Mouse (Mus musculus) heart, adult 2 months (tissue): ENCODE measurements at regions not wholly inside any gene's neighbourhood (a gene's known extent, or its start where the extent isn't known, plus 50 kb on each side); places are given as distances from the start of the nearest gene placed in this dataset.

Source experiments
- DNase-seq, 2 experiments: peaks; one replicate each; pipeline ENCODE4 v3.0.0; 2021
- H3K27ac ChIP-seq: fragments of 200-600 bp; 2 replicates; pipeline ENCODE4 v1.8.1; 2022
- H3K27me3 ChIP-seq: fragments of 200-500 bp; 2 replicates; pipeline ENCODE4 v1.6.1; 2012; ENCODE audit warnings: mild to moderate bottlenecking, low read length, inconsistent platforms, mixed read lengths; ENCODE audit not compliant: control insufficient read depth, insufficient read depth
- H3K36me3 ChIP-seq: fragments of 200-500 bp; 2 replicates; pipeline ENCODE4 v1.6.1; 2012; ENCODE audit warnings: low read length, inconsistent platforms; ENCODE audit not compliant: control insufficient read depth, insufficient read depth
- H3K4me1 ChIP-seq: fragments of 200-500 bp; 2 replicates; pipeline ENCODE4 v1.6.1; 2011; ENCODE audit warnings: low read length; ENCODE audit not compliant: control insufficient read depth, insufficient read depth
- H3K4me3 ChIP-seq: fragments of 200-600 bp; 2 replicates; pipeline ENCODE4 v1.8.1; 2022
- H3K79me2 ChIP-seq: fragments of 200-500 bp; replicated peaks from 2 replicates; pipeline ENCODE4 v1.6.1; 2012; ENCODE audit warnings: mild to moderate bottlenecking, inconsistent platforms, low read length, moderate library complexity, mixed read lengths; ENCODE audit not compliant: control insufficient read depth, insufficient read depth
- H3K9ac ChIP-seq: fragments of 200-500 bp; 2 replicates; pipeline ENCODE4 v1.6.1; 2012; ENCODE audit warnings: low read depth, mild to moderate bottlenecking, control low read depth, inconsistent platforms, low read length, mixed read lengths
- CTCF ChIP-seq: fragments of 200-600 bp; IDR thresholded peaks from 2 replicates; pipeline ENCODE4 v1.8.1; 2022; ENCODE audit warnings: antibody characterized with exemption, mild to moderate bottlenecking, moderate library complexity
- EP300 ChIP-seq: fragments of 200-500 bp; IDR thresholded peaks from 2 replicates; pipeline ENCODE4 v1.6.1; 2011; ENCODE audit warnings: low read depth, low read length, control low read depth; ENCODE audit not compliant: insufficient read depth
- POLR2A ChIP-seq: fragments of 200-500 bp; IDR thresholded peaks from 2 replicates; pipeline ENCODE4 v1.6.1; 2011; ENCODE audit warnings: mild to moderate bottlenecking, low read depth, low read length, control low read depth; ENCODE audit not compliant: insufficient read depth
- WGBS: fragments of 180-500 bp; shearing (Covaris S2); methylation state at CpG from one replicate; pipeline ENCODE4 v1.1.7; 2018; 5-methylcytosine and 5-hydroxymethylcytosine counted together
- intact Hi-C: fragments of 180-260 bp; cut with DNase I; formaldehyde crosslinking; loops from one replicate; pipeline ENCODE4 v1.15.1; 2025

DNA sequence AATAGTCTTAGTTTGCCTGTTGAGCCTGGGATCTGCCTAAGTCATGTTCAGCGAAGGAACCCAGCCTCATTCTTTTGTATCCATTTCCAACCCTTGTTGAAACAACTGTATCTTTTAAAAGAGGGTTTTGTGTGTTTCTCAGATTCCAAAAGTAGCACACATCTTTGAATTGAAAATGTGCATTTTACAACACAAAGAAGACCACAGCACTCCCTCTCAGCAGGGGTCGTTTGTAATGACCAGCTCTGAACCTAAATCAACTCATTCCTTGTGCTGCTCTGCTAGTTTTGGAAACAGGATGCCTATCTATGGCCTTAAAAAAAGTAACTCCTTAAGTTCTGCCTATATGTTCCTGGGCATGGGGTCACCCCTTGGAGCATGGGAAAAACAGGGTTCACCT lies 58.8 kb upstream of the Otos start:
- TF ChIP-seq POLR2A: no peak
- no peak for TF ChIP-seq EP300
- TF ChIP-seq CTCF: no peak
- Histone ChIP-seq H3K79me2 (no peaks in the 10 kb centered on the region), H3K4me1 (peaks cover 3% of the 10 kb centered on the region), H3K27ac (no peak overlapping the region), H3K4me3 (no peak overlapping the region), H3K36me3 (no peaks in the 10 kb centered on the region), H3K27me3 (no peaks in the 10 kb centered on the region), H3K9ac (no peak overlapping the region)
- 76% methylated on average over 2 of the region's 2 CpGs for WGBS
- intact Hi-C loops: no loop called here
- no peak for DNase-seq

GRCm38 (mm10) chr1:92703903-92704302 lies 55.3 kb upstream of the Otos start:
- Histone ChIP-seq H3K36me3 (no peaks in the 10 kb centered on the region), H3K27me3 (no peaks in the 10 kb centered on the region), H3K27ac (peak overlapping the region; percentile 55), H3K4me1 (peaks cover 3% of the 10 kb centered on the region), H3K4me3 (no peak overlapping the region), H3K79me2 (no peaks in the 10 kb centered on the region), H3K9ac (no peak overlapping the region)
- 41% methylated on average over 12 of the region's 12 CpGs for WGBS
- peak in 1 of 2 experiments; percentile 53 for DNase-seq
- intact Hi-C loops: no loop called here
- no peak for TF ChIP-seq CTCF
- TF ChIP-seq EP300: no peak
- TF ChIP-seq POLR2A: no peak

DNA sequence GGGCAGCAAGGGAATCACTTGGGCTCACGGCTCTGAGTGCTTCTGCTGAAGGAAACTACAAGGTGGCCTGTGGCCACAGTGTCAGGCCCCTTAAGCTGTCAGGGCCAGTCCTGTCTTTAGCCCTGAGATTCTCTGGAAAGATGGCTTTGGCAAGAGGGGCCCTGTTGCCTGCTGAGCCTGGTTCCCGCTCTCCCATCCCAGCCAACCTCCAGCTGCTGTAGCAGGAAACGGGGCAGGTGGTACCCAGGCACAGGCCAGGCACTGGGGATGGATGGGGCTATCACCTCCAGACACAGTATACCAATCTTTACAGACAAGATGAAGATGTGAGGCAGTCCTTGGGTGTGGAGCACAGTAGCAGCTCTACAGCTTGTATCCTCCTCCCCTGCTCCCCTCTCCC lies 54.6 kb upstream of the Otos start:
- 81% methylated on average over 3 of the region's 3 CpGs for WGBS
- peak overlapping the region; percentile 55 for H3K27ac ChIP-seq
- H3K4me3 ChIP-seq: no peak overlapping the region
- H3K9ac ChIP-seq: no peak overlapping the region
- peaks cover 5% of the 10 kb centered on the region for H3K4me1 ChIP-seq
- H3K79me2 ChIP-seq: no peaks in the 10 kb centered on the region
- H3K36me3 ChIP-seq: no peaks in the 10 kb centered on the region
- TF ChIP-seq POLR2A: no peak
- TF ChIP-seq EP300: no peak
- TF ChIP-seq CTCF: no peak
- DNase-seq: no peak
- intact Hi-C loops: no loop called here
- H3K27me3 ChIP-seq: no peaks in the 10 kb centered on the region

DNA sequence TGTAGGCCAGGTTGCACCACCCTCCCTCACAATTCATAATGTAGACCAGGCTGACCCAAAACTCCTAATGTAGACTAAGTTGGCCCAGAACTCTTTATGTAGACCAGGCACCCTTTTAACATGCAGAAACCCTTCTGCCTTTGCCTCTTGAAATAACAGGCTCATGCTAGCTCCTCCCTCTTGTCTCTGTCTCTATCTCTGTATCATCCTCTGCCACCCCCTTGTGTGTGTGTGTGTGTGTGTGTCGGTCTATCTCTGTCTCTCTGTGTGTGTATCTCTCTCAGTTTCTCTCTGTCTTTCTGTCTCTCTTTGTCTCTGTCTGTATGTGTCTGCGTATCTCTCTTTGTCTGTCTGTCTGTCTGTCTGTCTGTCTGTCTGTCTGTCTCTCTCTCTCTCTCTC lies 51.5 kb upstream of the Otos start:
- no peak for DNase-seq
- H3K79me2 ChIP-seq: no peaks in the 10 kb centered on the region
- H3K9ac ChIP-seq: no peak overlapping the region
- H3K27me3 ChIP-seq: no peaks in the 10 kb centered on the region
- intact Hi-C loops: no loop called here
- TF ChIP-seq CTCF (no peak), EP300 (no peak), POLR2A (no peak)
- H3K4me3 ChIP-seq: no peak overlapping the region
- H3K27ac ChIP-seq: no peak overlapping the region; the same call in 1 of the 2 replicates
- WGBS: 81% methylated on average over 2 of the region's 2 CpGs
- H3K36me3 ChIP-seq: no peaks in the 10 kb centered on the region
- peaks cover 5% of the 10 kb centered on the region for H3K4me1 ChIP-seq

- TF ChIP-seq EP300: no peak
- TF ChIP-seq POLR2A: no peak
- TF ChIP-seq CTCF: no peak
- Histone ChIP-seq H3K9ac (no peak overlapping the region), H3K27me3 (no peaks in the 10 kb centered on the region), H3K79me2 (no peaks in the 10 kb centered on the region), H3K4me1 (peaks cover 5% of the 10 kb centered on the region), H3K36me3 (no peaks in the 10 kb centered on the region), H3K4me3 (no peak overlapping the region), H3K27ac (peak overlapping the region; percentile 71)
- intact Hi-C loops: loop anchor here (1.0 to 5.0 kb wide), 5 partner anchors 25 to 198 kb away; no protein-coding TSS in a partner anchor
- no peak for DNase-seq
- WGBS: 41% methylated on average over 6 of the region's 6 CpGs
These were observed 51.1 kb upstream of the Otos start for GRCm38 (mm10) chr1:92699697-92700096.

- H3K27ac ChIP-seq: peak overlapping the region; percentile 71
- H3K4me3 ChIP-seq: no peak overlapping the region
- no peaks in the 10 kb centered on the region for H3K79me2 ChIP-seq
- DNase-seq: peak; percentile 66 to 85
- no peaks in the 10 kb centered on the region for H3K36me3 ChIP-seq
- H3K27me3 ChIP-seq: no peaks in the 10 kb centered on the region
- intact Hi-C loops: loop anchor here (1.0 to 5.0 kb wide), 5 partner anchors 25 to 198 kb away; no protein-coding TSS in a partner anchor
- WGBS: 4% methylated on average over 9 of the region's 9 CpGs
- H3K9ac ChIP-seq: no peak overlapping the region
- H3K4me1 ChIP-seq: peaks cover 5% of the 10 kb centered on the region
- TF ChIP-seq CTCF (0 out of 2 replicates have a peak, but pooled peaks have one; percentile 7), EP300 (peak; percentile 99), POLR2A (peak; percentile 50; the same call in 1 of the 2 replicates)
These were observed 50.4 kb upstream of the Otos start for GRCm38 (mm10) chr1:92699048-92699447.
